Mouse (Mus musculus) c-Kit-positive CD71-negative TER-119-negative erythroid progenitor cells, embryonic 14.5 days (primary cell): ENCODE data around the gene Chml.
A peak's percentile ranks its signal among the peaks of the same experiment; 100 is the strongest.

Source experiments
- DNase-seq: peaks from one replicate; pipeline ENCODE4 v3.0.0-alpha.2; 2013; ENCODE audit warnings: low read depth

Chml gene

DNA sequence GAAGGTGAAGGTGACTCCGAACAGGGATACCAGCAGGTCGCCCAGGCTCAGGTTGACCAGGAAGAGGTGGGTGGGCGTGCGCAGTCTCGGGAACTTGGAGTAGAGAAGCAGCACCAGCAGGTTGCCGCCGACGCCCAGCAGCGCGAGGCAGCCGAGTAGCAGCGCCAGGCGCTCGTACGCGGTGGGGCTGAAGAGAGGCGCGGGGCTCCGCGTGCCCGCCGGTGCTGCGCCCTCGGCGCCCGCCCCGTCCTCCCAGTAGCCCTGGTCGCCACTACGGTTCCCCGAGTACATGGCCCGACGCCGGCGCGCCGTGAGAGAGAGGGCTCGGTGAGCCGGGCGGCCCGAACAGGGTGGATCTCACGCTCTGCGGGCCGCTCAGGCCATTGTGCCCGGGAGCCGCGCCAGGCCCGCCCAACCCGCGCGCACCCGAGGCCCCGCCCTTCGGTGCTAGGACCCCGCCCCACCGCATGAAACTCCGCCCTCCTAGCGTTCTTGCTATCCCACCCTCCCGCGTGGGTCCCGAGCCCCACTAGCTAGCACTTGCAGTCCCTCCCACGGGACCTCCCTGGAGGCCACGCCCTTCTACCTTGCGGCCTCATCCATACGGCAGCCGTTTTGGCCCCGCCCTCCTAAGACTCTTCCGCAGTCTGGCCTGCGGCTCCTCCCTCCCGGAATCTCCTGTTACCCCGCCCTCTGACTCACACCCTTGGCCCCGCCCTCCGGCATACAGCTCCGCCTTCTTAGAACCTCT is at the start of gene Chml, which contains the start of gene Opn3:
Gene Chml, minus strand, starts transcription at position 656 of the 751 bp plus-strand sequence.
Gene Opn3, minus strand, starts transcription at position 531 of the 751 bp plus-strand sequence.
- DNase-seq: peak; percentile 98

DNA sequence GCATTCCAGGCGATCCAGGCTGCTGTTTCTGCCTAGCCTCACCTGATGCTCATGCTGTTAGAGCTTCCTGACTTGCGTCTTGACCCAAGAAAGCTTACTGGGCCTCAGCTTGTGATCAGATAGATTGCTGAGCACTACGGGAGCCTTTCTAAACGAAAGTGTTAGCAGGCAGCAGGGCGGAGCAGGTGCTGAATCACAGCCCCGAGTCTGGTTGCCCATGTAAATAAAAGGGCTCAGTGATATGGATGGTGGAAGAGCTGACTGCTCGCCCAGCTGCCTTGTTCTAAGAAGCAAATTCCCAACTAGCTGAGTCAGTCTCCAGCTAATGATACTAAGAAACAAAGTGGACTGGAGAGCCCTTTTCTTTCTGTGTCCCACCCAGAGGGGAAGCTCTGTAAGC is 33.1 kb upstream of the Chml start:
- DNase-seq: no peak

DNA sequence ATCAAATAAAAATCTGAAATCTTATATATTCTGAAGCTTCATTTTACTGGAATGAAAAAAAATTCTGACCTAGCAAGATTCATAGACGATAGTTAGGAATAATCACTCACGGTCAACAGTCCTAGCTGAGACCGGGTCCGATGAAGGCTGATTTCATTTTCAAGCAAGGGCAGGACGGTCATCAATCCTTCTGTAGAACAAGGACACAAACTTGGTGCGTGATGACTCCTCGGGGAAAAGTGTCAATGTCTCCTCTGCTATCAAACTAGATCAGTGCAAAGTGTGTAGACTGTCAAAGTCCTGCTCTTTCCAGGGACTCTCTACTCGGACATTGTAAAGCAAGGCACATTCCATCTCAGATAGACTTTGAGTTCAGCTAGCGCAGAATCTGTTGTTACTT is 24.1 kb upstream of the Chml start:
- DNase-seq: no peak

DNA sequence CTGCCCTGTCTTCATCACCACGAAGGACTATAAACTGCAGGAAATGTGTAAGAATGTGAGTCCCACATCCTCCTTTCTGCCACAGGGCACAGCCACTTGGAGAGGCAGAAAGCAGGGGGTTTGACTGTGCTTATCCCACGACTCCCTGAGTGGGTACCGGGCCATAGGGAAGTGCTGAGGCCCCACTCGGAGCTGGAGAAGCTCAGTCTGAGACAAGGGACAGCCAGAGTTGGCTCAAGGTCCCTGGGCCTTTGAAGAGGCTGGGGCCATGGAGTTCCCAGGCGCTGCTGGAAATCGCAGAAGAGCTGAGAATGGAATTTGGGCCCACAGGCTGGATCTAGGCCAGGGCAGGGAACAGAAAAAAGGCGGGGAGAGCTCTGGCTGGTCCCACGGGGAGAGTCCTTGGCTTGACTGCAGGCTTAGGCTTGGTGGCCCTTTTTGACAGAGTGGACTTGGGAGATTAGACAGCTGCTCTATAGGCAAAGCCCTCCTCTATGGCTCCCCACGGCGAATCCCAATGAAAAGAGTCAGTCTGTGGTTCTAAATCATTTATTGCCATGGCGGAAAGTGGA is 19.7 kb upstream of the Chml start:
- DNase-seq: no peak

DNA sequence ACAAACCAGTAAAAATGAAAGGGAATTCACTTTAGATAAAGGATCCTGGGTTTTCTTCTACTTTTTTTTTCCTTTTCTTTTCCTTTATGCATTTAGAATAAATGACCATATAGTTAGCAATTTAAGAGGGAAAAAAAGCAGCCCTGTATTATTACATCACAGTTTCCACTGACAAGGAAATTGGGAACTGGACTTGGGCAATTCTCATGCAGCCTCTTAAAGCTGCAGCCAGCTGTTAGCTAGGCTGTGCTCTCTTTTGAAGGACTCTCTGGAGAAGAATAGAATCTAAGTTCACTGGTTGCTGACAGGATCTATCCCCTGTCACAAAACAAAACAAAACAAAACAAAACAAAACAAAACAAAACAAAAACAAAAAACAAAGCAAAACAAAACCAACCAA is 15.3 kb upstream of the Chml start:
- DNase-seq: no peak

DNA sequence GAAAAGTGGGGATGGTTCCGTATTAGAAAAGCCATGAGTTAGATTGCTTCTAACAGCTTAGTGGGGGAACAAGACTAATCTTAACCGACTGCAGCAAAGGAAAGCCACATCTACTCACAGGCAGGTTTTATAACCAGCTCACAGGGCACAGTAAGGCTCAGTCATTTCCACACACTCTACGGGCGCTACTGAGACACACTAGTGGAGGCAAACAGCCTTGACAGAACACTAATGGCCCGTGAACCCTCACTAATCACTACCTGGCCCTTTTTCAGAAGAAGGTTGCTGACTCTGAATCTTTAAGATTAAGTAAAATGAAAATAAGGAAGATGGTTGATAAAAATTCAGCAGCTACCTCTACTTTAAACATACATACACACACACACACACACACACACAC is 14.9 kb upstream of the Chml start:
- DNase-seq: no peak

DNA sequence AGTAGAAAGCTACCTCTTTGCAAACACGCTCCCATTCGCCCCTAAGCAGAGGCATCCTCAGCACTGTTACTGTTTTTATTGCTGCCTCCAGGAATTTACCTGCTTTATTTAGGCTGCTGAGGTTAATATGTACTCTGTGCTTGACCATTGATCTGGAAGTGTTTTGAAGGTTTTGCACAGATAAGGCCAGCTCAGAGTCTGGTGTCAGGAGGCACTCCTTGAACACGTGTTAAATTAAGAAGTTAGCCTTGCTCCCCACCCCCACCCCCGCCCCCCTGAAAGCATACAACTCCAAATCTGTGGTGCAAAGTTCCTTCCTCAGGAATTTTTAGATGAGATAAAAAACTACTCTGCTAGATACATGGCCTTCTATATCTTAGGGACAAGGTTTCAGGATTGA is 8.4 kb upstream of the Chml start:
- DNase-seq: no peak

DNA sequence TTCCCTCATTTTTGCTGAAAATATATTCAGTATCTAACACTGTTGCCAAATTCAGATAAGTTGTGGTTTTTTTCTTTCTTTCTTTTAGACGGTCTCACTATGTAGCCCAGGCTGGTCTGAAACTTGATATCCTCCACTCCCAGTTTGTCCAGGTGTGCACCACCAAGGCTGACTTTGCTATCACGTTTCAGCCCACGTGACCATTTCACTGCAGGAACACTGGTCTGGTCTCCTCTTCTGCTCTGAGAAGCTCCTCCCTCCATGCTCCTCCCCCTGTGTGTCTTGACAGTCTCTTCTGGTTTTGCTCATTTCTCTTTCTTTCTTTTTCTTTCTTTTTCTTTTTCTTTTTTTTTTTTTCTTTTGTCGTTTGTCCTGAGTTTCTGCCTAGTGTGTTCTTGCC is 7.1 kb upstream of the Chml start:
- DNase-seq: no peak

DNA sequence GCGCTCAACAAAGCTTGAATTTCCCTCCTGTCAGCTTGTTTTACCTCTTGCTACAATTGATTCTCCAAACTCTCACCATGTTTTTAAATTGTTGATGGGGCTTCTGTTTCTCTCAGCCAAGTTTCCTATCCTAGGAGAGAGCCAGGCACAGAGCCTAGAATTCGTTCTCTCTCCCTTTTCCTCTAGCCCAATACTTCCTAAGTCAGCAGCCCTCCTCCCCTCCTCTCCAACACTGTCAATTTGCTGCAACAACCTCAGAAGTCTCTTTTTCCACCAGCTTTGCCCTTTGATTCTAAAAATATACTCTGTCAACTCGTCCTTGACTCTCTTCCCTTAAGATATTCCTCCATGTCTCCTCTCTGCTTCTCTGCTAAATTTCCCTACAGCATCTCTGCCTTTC is 6.7 kb upstream of the Chml start:
- no peak for DNase-seq

DNA sequence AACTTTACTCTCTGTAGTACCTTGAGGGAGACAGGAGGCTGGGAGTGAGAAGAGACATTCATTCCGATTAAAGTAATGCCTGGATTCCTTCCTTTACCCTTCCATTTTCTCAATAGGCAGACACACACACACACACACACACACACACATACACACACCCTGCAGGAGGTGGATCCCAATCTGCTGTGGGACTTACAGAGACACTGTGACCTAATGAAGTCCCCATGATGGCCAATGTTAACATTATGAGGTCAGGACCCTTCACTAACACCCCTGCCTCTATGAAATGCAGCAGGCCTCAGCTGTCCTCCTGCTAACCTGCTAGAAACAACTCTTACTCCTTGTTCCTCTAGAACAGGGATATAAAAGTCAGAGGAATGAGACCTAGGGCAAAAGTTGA is 5.6 kb upstream of the Chml start, which contains the start of gene Wdr64:
Gene Wdr64, plus strand, starts transcription at position 301 of the 400 bp plus-strand sequence.
- no peak for DNase-seq

DNA sequence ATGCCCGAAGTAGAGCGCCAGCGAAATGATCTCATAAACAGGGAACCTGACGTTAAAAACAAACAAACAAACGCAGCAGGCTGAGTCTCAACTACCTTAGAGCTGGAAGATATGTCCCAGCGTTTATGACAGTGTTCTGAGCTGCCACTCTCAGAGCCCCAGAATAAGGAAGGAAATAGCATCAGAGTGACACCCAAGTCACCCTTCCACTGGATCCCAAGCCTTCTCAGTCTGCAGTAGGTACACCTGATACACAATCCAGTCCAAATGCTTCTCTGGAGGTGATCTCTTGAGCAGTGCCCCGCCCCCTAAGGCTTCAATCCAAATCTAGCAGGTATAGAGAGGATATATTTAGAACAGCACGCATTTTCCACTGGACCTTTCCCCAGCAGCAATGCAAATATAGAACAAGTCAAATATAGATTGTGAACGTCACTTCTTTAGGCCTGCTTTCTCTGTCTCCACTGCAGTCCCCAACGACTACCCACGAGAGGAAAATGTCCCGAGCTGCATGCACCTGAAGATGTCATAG is 794 bp upstream of the Chml start:
- peak; percentile 6 for DNase-seq

DNA sequence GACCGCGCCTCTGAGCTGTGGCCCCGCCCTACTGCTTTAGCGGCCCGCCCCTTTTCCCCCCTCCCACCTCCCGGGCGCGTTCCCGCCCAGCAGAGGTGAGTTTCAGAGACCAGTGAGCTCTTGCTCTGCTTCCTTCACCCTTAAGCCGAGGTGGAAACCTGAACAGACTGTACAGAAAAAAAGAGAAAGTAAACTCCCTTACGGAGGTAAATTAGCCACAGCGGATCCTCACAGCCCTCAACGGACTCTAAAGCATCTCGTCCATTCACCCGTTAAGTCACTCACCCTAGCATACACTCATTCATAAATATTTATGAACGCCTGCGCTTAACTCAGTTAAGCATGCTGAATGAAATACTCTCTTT is 278 bp upstream of the Chml start:
- DNase-seq: no peak

DNA sequence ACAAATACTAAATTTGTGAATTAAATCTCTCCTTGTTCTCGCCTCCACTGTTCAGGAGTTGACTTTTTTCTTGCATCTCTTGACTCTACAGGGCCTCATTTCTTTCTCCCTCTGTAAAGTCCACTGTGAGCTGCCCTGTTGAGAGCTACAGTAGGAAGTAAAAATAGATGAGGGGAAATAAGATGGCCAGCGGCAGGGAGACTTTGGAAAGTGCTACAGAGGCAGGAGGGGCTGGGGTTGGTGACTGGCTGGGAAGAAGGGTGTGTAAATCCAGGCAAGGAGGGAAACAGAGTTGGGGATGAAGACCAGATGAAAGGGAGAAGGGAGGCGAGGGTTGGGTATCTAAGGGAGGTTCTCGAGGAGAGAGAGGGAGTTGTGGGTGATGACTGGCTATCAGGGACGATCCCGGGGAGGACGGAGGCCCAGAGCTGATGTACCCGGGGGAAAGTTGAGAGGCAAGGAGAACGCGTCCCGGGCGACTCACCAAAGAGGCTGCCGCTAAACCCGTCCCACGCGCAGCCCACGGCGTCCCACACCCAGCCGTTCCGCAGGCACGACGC is 935 bp downstream of the Chml start:
- no peak for DNase-seq

DNA sequence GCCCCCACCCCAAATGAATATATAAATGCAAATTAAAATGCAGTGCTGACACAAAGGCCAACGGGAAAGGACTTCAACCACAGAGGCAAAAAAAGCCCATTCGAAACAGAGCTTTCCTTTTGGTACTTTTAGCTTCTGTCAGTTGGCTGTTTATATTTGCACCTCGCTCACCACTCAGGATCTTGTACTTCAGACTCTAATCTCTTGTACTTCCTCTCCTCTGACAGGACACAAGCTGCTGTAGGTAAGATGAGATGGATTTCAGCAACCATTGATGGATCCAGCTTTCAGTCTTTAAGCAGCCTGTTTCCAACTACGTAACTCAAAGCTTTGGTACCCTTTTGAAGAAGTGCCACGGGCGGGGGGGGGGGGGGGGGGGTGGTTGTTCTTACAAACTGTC is 11.7 kb downstream of the Chml start:
- DNase-seq: no peak

DNA sequence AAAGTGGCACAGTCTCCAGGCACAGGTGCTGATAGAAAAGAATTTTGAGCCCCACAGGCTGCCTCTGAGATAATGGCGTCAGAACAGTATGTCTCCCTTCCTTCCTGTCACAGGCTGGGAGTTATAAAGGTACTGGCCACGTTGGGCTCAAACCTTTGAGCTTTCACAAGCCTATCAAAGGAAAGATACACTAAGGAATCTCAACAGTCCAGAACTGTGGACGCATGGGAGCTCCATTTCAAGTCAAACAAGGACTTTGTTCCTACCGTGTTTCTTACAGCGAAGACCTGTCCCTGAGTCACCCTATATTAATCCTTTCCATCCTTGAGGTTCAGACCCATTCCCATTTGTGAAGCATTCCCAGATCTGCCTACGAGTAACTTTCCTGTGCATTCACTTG is 15.2 kb downstream of the Chml start:
- no peak for DNase-seq

DNA sequence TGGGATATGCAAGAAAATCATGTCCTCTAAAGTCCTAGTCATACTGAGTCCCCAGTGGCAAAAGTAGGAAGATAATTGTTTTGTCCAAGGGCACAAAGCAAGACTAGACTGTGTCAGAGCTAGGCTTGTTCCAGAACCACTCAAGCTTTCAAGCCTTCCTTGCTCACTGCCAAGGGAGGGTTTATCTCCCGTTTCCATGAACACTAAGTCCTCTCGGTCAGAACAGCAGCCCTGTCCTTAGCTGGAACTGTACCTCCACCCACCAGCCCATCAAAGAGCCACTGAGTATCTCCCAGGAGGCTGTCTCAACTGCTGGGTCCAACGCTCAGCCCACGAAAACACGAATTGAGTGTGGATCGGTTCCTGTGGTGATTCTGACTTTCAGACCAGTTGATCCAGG is 17.6 kb downstream of the Chml start:
- no peak for DNase-seq

DNA sequence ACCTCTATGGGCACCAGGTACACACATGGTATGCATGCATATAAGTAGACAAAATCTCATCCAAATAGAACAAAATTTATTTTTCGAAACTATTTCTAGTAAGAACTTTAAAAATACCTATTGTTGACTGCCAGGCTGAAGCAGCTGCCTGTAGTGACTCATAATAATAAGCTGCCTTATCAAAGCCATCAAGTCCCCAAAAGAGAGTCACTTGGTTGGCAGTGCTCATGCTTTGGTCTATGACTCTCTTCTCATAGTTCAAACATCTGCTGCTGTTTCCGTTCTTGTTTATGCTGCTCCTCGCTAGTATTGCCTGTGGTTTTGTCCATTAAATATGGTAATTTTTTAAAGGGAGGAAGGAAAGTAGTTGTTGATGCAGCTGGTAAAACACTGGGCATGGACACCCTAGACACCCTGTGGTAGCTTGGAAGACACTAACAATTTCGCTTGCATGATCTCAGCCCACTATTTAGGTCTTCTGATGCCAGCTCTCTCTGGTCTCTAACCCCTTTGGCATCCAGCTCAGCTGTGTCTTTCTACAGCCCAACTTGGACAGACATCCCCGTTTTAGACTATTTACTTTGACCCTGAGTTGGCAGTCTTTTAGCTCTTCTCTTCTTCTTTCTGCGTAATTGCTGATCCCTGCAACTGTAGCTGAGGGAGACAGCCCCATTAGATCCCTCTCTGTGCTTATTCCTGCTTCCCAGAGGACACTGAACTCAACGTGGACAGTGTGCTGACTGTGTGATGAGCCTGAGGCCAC is 19.0 kb downstream of the Chml start:
- DNase-seq: no peak

DNA sequence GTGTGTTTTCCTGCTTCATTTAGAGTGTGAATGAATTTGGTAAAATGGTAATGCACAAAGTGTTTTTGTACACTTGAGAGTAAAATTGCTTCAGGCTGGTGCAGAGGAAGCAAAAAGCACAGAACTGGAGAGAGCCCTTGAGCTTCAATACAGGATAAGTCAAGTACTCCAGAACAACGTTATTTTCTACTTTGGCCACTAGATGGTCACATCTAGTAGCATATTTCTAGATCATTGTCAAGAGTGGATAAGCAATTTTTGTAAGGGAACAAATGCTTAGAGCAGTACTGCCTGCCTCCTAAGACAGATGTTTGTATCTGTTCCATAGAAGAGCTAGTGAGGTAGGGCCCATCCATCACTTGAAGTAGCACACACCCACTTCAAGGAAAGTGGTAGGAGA is 21.1 kb downstream of the Chml start:
- DNase-seq: no peak

DNA sequence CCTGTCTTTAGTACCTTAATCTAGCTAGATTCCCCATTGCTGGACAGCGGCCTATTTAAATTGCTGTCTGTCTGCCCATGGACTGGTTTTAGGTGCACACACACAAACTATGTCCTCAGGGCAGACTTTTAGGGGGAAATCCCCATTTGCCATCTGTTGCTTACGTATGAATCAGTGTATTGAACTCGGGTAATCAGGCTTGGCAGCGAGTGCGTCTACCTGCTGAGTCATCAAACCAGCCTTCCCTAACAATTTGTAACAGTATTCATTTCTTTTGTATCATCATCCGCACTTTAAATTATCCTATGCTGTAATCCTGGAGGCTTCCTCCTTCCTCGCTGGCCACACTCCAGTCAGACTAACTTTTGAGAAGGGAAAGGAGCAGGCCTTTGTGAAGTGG is 22.7 kb downstream of the Chml start:
- no peak for DNase-seq

DNA sequence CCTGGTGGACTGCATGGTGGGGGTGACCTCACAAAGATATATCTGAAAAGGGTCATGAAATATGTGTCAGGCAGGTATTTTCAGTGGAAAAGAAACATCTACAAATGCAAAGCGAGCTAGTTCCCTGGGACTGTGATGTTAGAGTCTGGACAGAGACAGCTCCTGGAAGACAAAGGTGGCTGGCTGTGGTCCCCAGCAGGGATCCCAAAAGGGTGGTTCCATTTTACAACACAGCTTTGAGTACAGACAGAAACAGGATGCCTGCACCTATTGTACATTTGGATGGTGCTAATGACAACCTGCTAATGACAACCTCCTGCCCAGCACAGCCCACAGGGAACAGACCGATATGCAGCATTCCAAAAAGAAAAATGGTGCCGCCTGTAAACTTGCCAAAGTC is 23.2 kb downstream of the Chml start:
- no peak for DNase-seq

DNA sequence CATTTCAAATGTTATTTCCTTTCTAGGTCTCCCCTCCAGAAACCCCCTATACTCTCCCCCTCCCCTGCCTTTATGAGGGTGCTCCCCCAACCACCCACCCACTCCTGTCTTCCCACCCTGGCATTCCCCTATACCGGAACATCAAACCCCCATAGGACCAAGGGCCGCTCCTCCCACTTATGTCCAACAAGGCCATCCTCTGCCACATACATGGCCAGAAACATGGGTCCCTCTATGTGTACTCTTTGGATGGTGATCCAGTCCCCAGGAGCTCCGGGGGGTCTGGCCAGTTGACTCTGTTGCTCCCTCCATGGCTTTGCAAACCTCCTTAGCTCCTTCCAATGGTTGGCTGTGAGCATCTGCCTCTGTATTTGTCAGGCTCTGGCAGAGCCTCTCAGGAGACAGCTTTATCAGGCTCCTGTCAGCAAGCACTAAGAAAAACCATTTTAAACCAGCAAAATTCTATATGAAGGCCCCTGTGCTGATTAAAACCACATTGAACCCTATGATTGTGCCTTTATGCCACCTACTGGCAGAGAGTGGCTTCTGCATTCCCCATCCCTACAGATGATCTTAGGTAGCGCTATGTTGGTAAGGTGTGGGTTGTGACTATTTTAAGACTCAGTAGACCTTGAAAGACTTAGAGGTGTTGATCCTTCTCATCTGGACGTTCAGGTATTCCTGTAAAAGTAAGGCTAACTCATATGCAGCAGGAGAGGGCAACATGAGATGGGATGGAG is 23.9 kb downstream of the Chml start:
- DNase-seq: no peak

DNA sequence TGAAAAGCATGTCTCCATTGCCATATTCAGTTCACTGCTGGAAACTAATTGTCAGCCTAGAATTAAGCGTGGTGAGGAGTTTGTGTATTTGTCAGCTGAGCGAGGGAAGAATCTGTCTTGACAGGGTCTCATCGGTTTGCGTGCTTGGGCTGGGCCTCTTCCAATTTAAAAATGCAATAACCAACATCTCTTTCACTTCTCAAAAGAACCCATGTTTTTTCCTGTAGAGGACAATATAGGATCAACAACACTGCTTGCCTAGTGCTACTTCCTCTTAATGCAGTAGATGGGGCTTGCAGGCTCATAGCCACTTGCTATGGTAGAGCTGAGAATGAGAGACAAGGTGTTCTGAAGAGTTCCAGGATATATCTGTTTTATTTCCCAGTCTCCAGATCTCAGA is 32.8 kb downstream of the Chml start:
- no peak for DNase-seq
